Mouse (Mus musculus): ENCODE measurements around the gene Prg4. TPM values are rescaled to one million over a fixed set of nuclear protein-coding genes. Genes with fewer than 3 reads are reported as not detected.

Prg4 gene
- polyA plus RNA-seq (2017; shearing (Covaris generic)) = 47.1 TPM

DNA sequence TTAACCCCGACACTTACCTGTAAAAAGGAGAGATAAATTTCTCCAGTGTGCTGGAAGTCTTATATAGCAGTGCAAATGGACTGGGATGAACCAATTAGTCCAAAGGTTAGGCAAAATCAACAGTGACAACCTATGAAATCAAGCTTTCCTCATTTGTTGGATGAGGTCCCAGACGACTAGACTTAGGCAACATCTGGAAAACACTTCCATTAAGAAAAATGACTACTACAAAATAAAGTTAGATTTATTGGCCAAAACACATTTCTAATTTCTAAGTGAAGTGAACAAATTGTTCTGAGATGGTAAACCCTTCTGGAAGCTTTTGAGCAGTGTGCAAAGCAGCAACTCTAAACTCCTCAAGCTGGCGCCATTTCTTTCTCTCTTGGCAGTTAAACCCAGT, at the start of gene Prg4:
Gene Prg4, minus strand, starts transcription at position 34 of the 400 bp plus-strand sequence.

Other genes with a start within 250 kb of the Prg4 start
- 0.18 TPM for gene Pdc, start 146.7 kb downstream of the Prg4 start, polyA plus RNA-seq (2017; shearing (Covaris generic))
- 362 TPM for gene Tpr, start 73.3 kb downstream of the Prg4 start, polyA plus RNA-seq (2017; shearing (Covaris generic))
- gene Odr4, start 73.1 kb downstream of the Prg4 start, polyA plus RNA-seq (2017; shearing (Covaris generic)) = 34.5 TPM